Mouse (Mus musculus) layer of hippocampus, postnatal 10 days (tissue): ENCODE results near the gene D030056L22Rik. TPM values are rescaled to one million over a fixed set of nuclear protein-coding genes. Genes with fewer than 3 reads are reported as not detected.

ENCODE experiments used
- DNase-seq, 2 experiments: peaks; one replicate each; pipeline ENCODE4 v3.0.0; 2021; ENCODE audit warnings: low spot score in 2 of 2
- total RNA-seq, 2 experiments: library from RNA; stranded (reverse); gene quantifications; 2 replicates each; pipeline ENCODE4 v1.2.3; 2021

The D030056L22Rik gene
- total RNA-seq, 2 experiments from 2014 or later, result 22.9 to 23.0 TPM

DNA sequence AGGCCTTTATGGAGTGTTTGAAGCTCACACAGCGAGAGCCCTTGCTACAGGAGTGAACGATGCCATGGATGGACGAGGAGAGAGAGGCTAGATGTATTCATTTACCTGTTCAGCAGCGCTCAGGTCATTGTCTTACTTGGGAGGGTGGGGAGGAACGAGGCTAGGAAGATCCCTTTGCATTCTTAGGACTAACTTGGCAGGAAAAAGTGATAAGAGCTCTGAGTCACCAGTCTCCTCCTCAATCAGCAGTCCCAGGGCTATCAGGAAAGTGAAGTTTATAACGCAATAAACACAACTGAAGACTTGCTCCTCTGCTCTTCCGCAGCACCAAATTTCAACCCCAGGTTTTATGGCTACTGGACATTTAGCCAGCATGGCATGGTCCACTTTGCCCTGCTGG, 17.3 kb downstream of the D030056L22Rik start:
- DNase-seq, result no peak

DNA sequence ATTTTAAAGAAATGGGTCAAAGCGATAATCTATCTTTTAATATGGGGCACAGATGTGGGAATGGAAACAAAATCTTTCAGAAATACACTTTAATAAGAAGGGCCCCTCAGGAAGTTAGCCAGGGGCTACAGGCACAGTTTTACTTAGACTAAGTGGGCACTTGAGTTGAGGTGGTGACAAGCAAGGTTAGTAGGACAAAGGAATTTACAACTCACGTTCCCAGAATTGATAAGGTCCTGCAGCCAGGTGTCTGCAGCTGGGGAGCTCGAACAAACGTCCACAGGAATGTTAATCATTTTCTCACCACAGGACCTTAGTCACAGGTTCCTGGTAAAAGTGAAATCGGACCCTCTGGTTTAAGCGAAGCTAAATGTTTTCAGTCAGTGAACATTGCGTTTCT, 18.1 kb downstream of the D030056L22Rik start:
- no peak for DNase-seq

DNA sequence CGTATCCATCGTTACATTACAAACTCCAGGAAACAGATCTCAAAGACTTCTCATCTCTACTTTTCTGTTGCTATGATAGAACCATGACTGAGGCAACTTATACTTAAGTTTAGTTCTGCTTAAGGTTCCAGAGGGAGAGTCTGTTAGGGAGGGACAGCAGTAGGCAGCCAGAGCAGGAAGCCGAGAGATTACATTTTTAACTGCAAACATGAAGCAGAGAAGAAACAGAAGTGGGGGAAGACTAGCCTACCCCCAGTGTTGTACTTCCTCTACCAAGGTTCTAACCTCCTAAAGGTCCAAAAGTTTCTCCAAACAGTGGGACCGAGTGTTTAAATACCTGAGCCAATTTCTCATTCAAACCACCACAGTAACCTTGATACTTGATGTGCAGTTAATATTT, 22.9 kb downstream of the D030056L22Rik start:
- DNase-seq, result no peak

DNA sequence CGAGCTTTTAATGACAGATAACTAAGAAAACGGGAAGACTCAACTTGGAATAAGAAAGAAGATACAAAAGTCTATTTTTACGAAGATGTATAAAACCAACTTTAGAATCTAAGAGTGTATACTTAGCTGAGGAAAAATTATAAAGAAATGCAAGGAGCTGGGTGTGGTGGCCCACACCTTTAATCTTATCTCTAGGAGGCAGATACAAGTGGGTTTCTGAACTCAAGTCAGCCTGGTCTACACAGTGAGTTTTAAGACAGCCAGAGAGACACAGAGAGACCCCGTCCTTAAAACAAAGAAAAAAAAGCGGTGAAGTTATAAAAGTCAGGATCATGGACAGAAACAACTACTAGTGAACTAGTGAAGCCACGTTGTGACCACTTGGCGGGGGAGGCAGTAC, 26.2 kb downstream of the D030056L22Rik start:
- no peak for DNase-seq

DNA sequence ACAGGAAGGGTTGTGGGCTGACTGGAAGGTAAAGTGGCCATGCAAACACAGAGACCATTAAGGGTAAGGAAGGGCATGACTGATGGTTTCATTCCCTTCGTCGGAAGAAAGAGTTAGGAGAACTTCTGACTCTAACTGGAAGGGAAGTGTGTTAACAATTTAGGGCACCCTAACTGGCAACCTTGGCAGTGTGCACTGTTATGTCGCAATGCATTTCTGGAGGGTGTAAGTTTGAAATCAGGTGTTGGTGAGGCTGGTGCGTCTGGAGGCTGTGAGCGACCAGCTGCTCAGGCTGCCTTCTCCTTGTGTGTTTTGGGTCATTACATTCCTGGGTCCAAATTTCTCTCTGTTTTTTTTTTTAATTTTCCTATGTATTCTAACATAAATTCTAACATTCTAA, 31.0 kb downstream of the D030056L22Rik start:
- DNase-seq, result no peak

DNA sequence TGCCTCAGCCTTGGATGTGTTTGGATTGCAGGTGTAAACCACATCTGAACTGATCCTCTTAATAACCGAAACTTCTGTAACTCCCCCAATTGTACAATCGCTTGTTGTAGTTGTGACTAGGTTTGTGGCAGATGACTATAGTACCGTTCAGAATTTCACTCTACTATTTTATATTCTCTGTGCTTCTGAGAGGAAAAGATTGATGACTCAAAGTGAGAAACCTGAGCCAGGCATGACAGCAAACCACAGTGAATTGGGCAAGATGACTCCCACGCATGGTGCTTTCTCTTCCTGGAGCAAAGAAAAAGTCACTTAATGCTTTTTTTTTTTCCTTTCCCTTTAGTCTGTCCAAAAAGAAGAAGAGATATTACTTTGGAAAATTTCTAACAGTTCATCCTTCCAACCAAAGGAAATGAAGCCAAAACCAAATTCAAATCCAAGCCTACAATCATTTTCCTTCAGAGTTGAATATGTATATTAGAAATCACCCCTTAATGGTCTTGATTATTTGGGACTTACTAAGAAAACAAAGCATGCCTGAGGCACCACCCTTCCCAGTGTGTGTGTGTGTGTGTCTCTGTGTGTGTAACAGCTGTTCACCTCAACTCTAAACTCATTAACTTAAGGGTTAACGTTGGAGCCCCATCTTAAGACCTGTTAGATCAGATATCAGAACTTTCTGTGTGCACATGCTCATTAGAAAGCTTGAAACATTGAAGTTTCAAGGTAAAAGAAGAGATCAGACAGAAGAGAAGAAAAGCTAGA, 33.8 kb downstream of the D030056L22Rik start:
- no peak for DNase-seq

DNA sequence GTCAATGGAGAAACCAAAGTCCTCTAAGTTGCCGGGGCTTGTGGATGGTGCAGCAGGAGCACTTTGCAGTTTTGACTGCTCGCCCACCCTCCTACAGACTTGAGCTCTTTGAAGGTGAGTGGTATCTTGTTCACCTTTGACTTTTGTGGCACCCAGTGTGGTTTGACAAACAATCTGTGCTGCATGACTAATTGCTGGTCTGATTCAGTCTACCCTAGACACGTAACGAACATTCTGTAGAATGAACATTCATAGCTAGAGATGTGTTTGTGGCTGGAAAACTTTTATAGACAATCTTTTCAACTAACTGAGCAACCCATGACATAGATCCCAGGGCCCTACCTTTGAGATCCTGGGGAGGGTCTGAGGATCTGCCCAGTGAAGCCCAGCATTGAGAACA, 34.4 kb downstream of the D030056L22Rik start:
- no peak for DNase-seq

DNA sequence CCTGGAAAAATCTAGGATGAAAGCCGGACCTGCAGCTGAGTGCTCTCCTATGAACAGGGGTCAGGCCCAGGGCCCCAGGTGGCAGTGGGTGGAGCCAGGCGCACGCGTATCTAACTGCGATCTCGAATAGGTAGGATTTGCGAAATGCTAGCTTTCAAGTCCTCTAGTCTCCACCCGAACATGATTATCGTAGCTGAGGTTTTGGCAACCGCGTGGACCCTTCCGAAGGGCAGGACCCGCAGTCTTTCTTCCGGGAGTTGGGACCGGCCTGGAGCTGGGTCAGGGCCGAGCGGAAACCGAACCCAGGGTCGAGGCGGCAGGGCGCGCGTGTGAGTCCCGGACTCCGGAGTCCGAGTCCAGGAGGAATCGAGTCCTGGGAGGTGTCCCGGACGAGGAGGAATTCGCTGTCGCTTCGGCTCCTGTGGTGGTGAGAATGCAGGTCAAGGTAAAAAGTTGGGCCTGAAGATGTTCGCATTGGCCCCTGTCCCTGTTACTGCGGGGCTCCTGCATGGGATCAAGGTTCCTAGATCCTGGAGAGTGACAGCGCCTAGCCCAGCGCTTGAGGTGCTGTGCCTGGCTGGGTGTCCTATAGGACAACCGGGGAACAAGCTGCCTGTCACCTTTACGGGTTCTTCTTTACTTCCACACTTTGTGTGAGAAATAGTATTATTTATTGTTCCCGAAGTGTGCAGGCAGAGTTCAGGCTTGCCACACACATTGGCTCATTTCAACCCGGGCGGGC, 36.8 kb downstream of the D030056L22Rik start, which contains the start of gene Trpm6:
Gene Trpm6, plus strand, starts transcription at position 386 of the 742 bp plus-strand sequence.
- DNase-seq, result no peak

DNA sequence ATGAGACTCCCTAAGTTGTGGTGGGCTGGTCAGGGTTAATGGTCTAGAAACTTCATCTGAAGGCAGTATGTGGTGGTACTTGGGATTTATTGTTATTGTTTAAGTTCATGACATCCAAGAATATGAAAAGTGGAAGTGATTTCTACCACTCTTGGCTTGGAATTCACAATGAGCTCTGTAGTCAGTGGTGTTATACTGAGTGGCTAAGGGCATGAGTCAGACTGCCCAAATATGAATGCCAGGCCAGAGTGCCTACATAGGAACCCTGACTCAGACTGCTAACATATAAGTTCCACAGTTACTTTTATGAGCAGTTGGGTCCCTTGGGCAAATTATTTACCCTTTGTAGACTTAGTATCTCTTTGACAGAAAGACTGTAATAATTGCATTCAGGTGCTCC, 44.2 kb downstream of the D030056L22Rik start:
- no peak for DNase-seq

DNA sequence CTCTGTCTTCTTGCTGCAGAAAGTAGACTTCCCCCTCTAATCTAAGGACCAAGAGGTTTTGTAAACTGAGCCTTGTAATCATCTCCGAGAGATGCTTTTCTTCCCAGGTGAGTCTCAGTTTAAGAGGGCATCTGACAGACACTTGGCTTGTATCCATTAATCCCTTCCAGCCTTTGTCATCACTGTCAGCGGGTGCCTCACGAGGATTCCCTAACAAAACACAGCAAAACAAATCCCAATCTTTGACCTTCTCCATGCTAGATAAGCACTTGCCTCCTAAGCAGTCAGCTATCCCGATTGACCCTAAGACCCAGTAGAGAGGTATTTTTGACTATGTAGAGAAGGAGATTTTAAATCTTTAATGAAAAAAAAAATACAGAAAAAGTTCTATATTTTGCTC, 44.7 kb downstream of the D030056L22Rik start:
- no peak for DNase-seq

DNA sequence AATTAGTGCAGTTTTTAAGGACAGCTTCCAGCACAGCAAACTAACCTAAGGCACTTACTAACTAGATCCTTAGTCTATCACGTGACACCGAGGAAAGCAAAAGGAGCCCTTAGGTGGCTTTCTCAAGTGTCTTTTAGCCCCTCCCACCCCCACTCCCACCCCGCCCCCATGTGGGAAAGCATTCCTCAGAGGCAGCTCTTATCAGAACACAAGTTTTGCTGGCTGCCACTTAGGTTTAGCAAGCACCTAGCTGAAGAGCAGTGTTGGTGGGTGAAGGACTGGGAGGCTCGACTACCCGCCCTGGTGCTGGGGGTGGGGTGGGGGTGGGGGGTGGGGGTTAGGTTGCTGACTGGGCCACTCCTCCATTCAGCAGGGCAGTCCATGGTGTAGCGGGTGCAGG, 45.3 kb downstream of the D030056L22Rik start:
- no peak for DNase-seq

DNA sequence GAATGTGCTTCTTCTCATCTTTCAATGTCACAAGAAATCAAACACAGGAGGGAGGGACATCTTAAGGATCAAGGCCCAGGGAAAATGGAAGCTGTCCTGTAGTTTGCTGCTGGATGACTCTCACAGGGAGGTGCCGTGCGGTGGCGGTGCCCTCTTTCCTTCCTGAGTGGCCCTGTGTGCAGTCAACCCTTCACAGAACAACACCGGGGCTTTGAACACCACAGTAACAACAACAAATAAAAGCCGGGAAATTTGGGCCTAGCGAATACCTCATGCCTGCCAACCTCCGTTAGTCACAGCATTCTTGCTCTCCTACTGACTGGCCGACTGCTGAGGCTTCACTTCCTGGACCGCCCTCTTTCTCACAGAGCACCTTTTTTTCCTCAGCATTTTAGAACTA, 45.9 kb downstream of the D030056L22Rik start:
- DNase-seq, result no peak

DNA sequence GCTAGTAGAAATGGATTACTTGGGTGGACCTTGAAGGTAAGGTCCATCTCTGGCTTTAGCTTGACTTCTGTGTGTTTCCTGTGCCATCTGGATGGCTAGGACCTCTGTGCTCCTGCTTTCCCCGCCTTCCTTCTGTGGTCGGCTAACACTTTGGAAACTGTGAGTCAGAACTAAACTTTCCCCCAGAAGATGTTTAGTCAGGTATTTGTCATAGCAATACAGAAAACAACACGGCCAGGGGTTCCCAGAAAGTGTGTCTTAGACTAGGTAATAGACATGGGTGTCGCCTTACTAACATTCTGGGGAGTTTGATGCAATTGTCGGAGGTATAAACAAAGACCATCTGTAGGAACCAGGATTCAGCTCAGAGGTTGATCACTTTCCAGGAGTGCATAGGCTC, 53.4 kb downstream of the D030056L22Rik start:
- DNase-seq, result no peak

Other genes starting within 250 kb of the D030056L22Rik start
- 10 to 100 TPM; 30.6 to 38.2 TPM for gene Ostf1, start 81.4 kb upstream of the D030056L22Rik start, total RNA-seq
- 1 to 10 TPM; 7.4 to 8.0 TPM for gene Nmrk1, start 81.2 kb upstream of the D030056L22Rik start, total RNA-seq
- 10 to 100 TPM; 11.4 to 11.6 TPM for gene Carnmt1, start 42.4 kb upstream of the D030056L22Rik start, total RNA-seq
- 1 to 10 TPM in 1 of 2 experiments, under 1 TPM in 1; 0.76 to 1.0 TPM for gene Trpm6, start 36.8 kb downstream of the D030056L22Rik start, total RNA-seq